Mouse (Mus musculus) CH12.LX (cell line): ENCODE measurements around the gene Ppp1r12a. TPM values are rescaled to one million over a fixed set of nuclear protein-coding genes. Genes with fewer than 3 reads are reported as not detected.

Experiments used
- DNase-seq: peaks from one replicate; pipeline ENCODE4 v3.0.0-alpha.2; 2013; ENCODE audit errors: extremely low read depth
- H3K27ac ChIP-seq: 2 replicates; pipeline ENCODE4 v1.5.1; 2012; ENCODE audit warnings: low read depth, mild to moderate bottlenecking, control low read depth, moderate library complexity; ENCODE audit not compliant: insufficient read depth
- H3K27me3 ChIP-seq: replicated peaks from 2 replicates; pipeline ENCODE3; 2012; ENCODE audit warnings: inconsistent platforms
- H3K36me3 ChIP-seq, 2 experiments: replicated peaks in 1 of 2; 2 replicates each; pipeline versions ENCODE3 to v1.6.1; 2012; ENCODE audit warnings: inconsistent platforms in 1 of 2, low read length in 1 of 2, mild to moderate bottlenecking in 1 of 2, mixed read lengths in 1 of 2, moderate library complexity in 1 of 2; ENCODE audit not compliant: control insufficient read depth in 1 of 2, insufficient read depth in 1 of 2
- H3K4me1 ChIP-seq, 2 experiments: 2 replicates each; pipeline ENCODE4 v1.6.1; 2012; ENCODE audit warnings: inconsistent platforms in 1 of 2, moderate library complexity in 1 of 2; ENCODE audit not compliant: insufficient read depth in 2 of 2, control insufficient read depth in 1 of 2
- H3K4me2 ChIP-seq: 2 replicates; pipeline ENCODE4 v1.6.1; 2012; ENCODE audit warnings: low read depth, mild to moderate bottlenecking, control low read depth; ENCODE audit not compliant: poor library complexity, insufficient read depth, severe bottlenecking
- H3K4me3 ChIP-seq, 3 experiments: fragments of 150-350 bp in 1 of 3; sonication (generic) in 1 of 3; replicated peaks in 1 of 3; 2 replicates each; pipeline versions ENCODE3 to v1.5.1; 2011 to 2012; ENCODE audit warnings: low read depth in 2 of 3, low read length in 2 of 3, mild to moderate bottlenecking in 2 of 3, moderate library complexity in 2 of 3, control low read depth in 1 of 3, improper control_type of control experiment in 1 of 3, inconsistent platforms in 1 of 3, mixed read lengths in 1 of 3; ENCODE audit not compliant: poor library complexity in 1 of 3
- H3K79me2 ChIP-seq: replicated peaks from 2 replicates; pipeline ENCODE4 v1.6.1; 2012; ENCODE audit warnings: mild to moderate bottlenecking, moderate library complexity; ENCODE audit not compliant: control insufficient read depth, poor library complexity, insufficient read depth, severe bottlenecking; ENCODE audit errors: extremely low read depth
- H3K9ac ChIP-seq: 2 replicates; pipeline ENCODE4 v1.6.1; 2012; ENCODE audit warnings: low read depth, mild to moderate bottlenecking, control low read depth, moderate library complexity; ENCODE audit not compliant: insufficient read depth
- H3K9me3 ChIP-seq: replicated peaks from 2 replicates; pipeline ENCODE3; 2012; ENCODE audit warnings: low read length, inconsistent platforms, mixed read lengths
- BHLHE40 ChIP-seq: IDR thresholded peaks from 2 replicates; pipeline ENCODE4 v1.6.1; 2011; ENCODE audit warnings: mild to moderate bottlenecking, low read depth, low read length, improper control_type of control experiment
- ELF1 ChIP-seq: IDR thresholded peaks from 2 replicates; pipeline ENCODE4 v1.6.1; 2014; ENCODE audit warnings: low read depth, mild to moderate bottlenecking, inconsistent platforms, low read length, improper control_type of control experiment
- EP300 ChIP-seq: IDR thresholded peaks from 2 replicates; pipeline ENCODE4 v1.6.1; 2011; ENCODE audit warnings: low read length, improper control_type of control experiment
- ETS1 ChIP-seq: conservative IDR thresholded peaks from 2 replicates; pipeline ENCODE4 v1.6.1; 2012; ENCODE audit warnings: low read depth, mild to moderate bottlenecking, inconsistent platforms, low read length, improper control_type of control experiment, moderate library complexity
- GABPA ChIP-seq: IDR thresholded peaks from 2 replicates; pipeline ENCODE4 v1.6.1; 2012; ENCODE audit warnings: low read depth, low read length, improper control_type of control experiment, inconsistent platforms; ENCODE audit not compliant: insufficient replicate concordance
- JUN ChIP-seq: IDR thresholded peaks from 2 replicates; pipeline ENCODE4 v1.6.1; 2011; ENCODE audit warnings: low read depth, mild to moderate bottlenecking, low read length, improper control_type of control experiment, moderate library complexity; ENCODE audit not compliant: insufficient read depth
- JUND ChIP-seq: conservative IDR thresholded peaks from 2 replicates; pipeline ENCODE4 v1.6.1; 2011; ENCODE audit warnings: low read depth, low read length, improper control_type of control experiment
- KAT2A ChIP-seq: IDR thresholded peaks from 2 replicates; pipeline ENCODE4 v1.6.1; 2012; ENCODE audit warnings: low read length, improper control_type of control experiment, inconsistent platforms; ENCODE audit not compliant: insufficient replicate concordance
- MAZ ChIP-seq: IDR thresholded peaks from 2 replicates; pipeline ENCODE4 v1.6.1; 2012; ENCODE audit warnings: low read depth, mild to moderate bottlenecking, inconsistent platforms, low read length, improper control_type of control experiment, moderate library complexity
- MXI1 ChIP-seq: IDR thresholded peaks from 2 replicates; pipeline ENCODE4 v1.6.1; 2011; ENCODE audit warnings: mild to moderate bottlenecking, low read depth, low read length, improper control_type of control experiment
- MYC ChIP-seq: IDR thresholded peaks from 2 replicates; pipeline ENCODE4 v1.6.1; 2011; ENCODE audit warnings: low read depth, mild to moderate bottlenecking, improper control_type of control experiment, low read length
- NELFE ChIP-seq: IDR thresholded peaks from 2 replicates; pipeline ENCODE4 v1.6.1; 2011; ENCODE audit warnings: low read depth, low read length, improper control_type of control experiment
- POLR2A ChIP-seq: IDR thresholded peaks from 2 replicates; pipeline ENCODE4 v1.6.1; 2011; ENCODE audit warnings: low read depth, mild to moderate bottlenecking, improper control_type of control experiment, low read length
- RAD21 ChIP-seq: IDR thresholded peaks from 2 replicates; pipeline ENCODE4 v1.6.1; 2011; ENCODE audit warnings: low read depth, mild to moderate bottlenecking, low read length, improper control_type of control experiment, moderate library complexity
- TCF12 ChIP-seq: IDR thresholded peaks from 2 replicates; pipeline ENCODE4 v1.6.1; 2014; ENCODE audit warnings: low read depth, mild to moderate bottlenecking, inconsistent platforms, low read length, improper control_type of control experiment
- UBTF ChIP-seq: IDR thresholded peaks from 2 replicates; pipeline ENCODE4 v1.6.1; 2012; ENCODE audit warnings: low read depth, mild to moderate bottlenecking, inconsistent platforms, low read length, improper control_type of control experiment, moderate library complexity
- USF1 ChIP-seq: IDR thresholded peaks from 2 replicates; pipeline ENCODE4 v1.6.1; 2014; ENCODE audit warnings: low read depth, mild to moderate bottlenecking, inconsistent platforms, low read length, improper control_type of control experiment
- ZC3H11A ChIP-seq: IDR thresholded peaks from 2 replicates; pipeline ENCODE4 v1.6.1; 2012; ENCODE audit warnings: low read depth, mild to moderate bottlenecking, inconsistent platforms, low read length, improper control_type of control experiment
- ZNF384 ChIP-seq: IDR thresholded peaks from 2 replicates; pipeline ENCODE4 v1.6.1; 2012; ENCODE audit warnings: low read depth, low read length, improper control_type of control experiment, inconsistent platforms
- dilution Hi-C: fragments of 300-500 bp; cut with MboI; formaldehyde crosslinking; loops from 2 replicates; pipeline ENCODE4 v1.14.3; 2020; ENCODE audit warnings: low sequenced_read_pairs; ENCODE audit not compliant: extremely low pct_unique_long_range_greater_than_20kb, extremely low pct_ligation_motif_present
- in situ Hi-C: fragments of 300-500 bp; cut with MboI; formaldehyde crosslinking; loops from 3 replicates; pipeline ENCODE4 v1.14.3; 2019; ENCODE audit warnings: low sequenced_read_pairs, low pct_ligation_motif_present, low pct_unique_long_range_greater_than_20kb, mixed read lengths
- polyA plus RNA-seq: library from polyadenylated mRNA; unstranded; fragments of >175 nt; gene quantifications from 2 replicates; pipeline ENCODE4 v1.2.1, GENCODE M21; 2012; ENCODE audit warnings: low read depth; ENCODE audit not compliant: insufficient read length
- total RNA-seq, 2 experiments: library from RNA; depleted of rRNA; stranded (reverse); fragments of 300-350 nt in 1 of 2; fragments of >200 nt in 1 of 2; gene quantifications; 2 replicates each; pipeline ENCODE4 v1.2.3; 2012 to 2014

Ppp1r12a gene
- total and polyA plus RNA-seq, 3 experiments = 34.4 to 70.8 (median 60.0) TPM

- Histone ChIP-seq H3K4me2 (no peak overlapping the region), H3K9me3 (no peaks in the 10 kb centered on the region), H3K9ac (no peak overlapping the region), H3K79me2 (no peaks in the 10 kb centered on the region), H3K4me3 (no peak overlapping the region), H3K36me3 (no peaks in the 10 kb centered on the region), H3K4me1 (peaks cover 2 to 3% of the 10 kb centered on the region in 2 experiments; a peak in 1 of 4 replicates), H3K27ac (no peak overlapping the region), H3K27me3 (no peaks in the 10 kb centered on the region)
- in situ Hi-C loops = no loop called here
- no peak for TF ChIP-seq ELF1
- TF ChIP-seq GABPA = no peak
- TF ChIP-seq RAD21 = no peak
- TF ChIP-seq POLR2A = no peak
- TF ChIP-seq BHLHE40 = no peak
- no peak for TF ChIP-seq ZC3H11A
- no peak for TF ChIP-seq UBTF
- TF ChIP-seq ETS1 = no peak
- no peak for TF ChIP-seq TCF12
- no peak for DNase-seq
- dilution Hi-C loops = no loop called here
Observed at GRCm38 (mm10) chr10:108133745-108134144, 28.2 kb upstream of the Ppp1r12a start.

DNA sequence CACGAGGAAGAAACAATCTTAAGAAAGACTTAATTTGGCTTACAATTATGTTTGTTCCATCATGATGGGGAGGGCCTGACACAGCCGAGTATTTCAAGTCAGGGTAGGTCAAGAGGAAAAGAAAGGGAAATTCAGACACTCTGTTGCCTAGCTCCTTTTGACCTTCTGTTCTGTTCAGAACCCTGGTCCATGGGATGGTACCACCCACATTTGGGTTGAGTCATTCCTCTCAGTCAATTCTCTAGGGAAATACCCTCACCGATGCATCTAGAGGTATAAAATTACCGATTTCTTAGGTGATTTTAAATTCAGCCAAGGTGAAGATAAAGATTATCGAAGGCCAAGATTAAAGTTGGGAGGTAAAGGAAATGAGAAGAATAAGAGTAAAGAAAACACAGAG is 23.6 kb upstream of the Ppp1r12a start:
- Histone ChIP-seq H3K4me3 (no peak overlapping the region), H3K4me1 (peaks cover 2 to 3% of the 10 kb centered on the region in 2 experiments; a peak in 1 of 4 replicates), H3K4me2 (no peak overlapping the region), H3K9me3 (peaks cover 2% of the 10 kb centered on the region), H3K79me2 (no peaks in the 10 kb centered on the region), H3K27me3 (no peaks in the 10 kb centered on the region), H3K9ac (no peak overlapping the region), H3K36me3 (no peaks in the 10 kb centered on the region), H3K27ac (no peak overlapping the region)
- dilution Hi-C loops (no loop called here), in situ Hi-C loops (no loop called here)
- DNase-seq = peak; percentile 16
- no peak for TF ChIP-seq KAT2A
- TF ChIP-seq, all 38 proteins: peak for 0

DNA sequence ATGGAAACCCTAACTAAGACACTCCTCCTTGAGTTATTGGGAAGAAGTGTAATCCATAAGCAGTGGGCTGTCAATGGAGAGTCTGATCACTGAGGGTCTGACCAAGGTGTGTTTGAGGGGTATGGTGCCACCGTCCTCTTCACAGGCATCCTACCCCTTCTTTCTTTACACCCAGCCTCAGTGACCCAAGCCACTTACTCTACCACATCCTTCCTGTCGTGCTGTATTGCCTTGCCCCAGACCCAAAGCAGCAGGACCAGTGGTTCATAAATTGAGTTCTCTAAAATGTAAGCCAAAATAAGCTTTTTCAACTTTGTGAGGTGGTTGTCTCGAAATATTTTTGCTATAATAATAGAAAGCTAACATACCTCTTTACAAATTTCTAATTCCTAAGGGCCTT is 22.2 kb upstream of the Ppp1r12a start:
- no peaks in the 10 kb centered on the region for H3K27me3 ChIP-seq
- peaks cover 2% of the 10 kb centered on the region for H3K9me3 ChIP-seq
- TF ChIP-seq JUND (no peak), MXI1 (no peak), MAZ (no peak), EP300 (no peak), MYC (no peak), KAT2A (no peak), JUN (no peak), USF1 (no peak), NELFE (no peak), ZNF384 (no peak)
- DNase-seq = no peak
- H3K79me2 ChIP-seq = no peaks in the 10 kb centered on the region
- in situ Hi-C loops = no loop called here
- no peak overlapping the region for H3K9ac ChIP-seq
- H3K27ac ChIP-seq = no peak overlapping the region
- peaks cover 2 to 3% of the 10 kb centered on the region in 2 experiments; a peak in 1 of 4 replicates for H3K4me1 ChIP-seq
- dilution Hi-C loops = no loop called here
- no peak overlapping the region for H3K4me3 ChIP-seq
- H3K4me2 ChIP-seq = no peak overlapping the region
- no peaks in the 10 kb centered on the region for H3K36me3 ChIP-seq
